Mouse (Mus musculus) CH12.LX (cell line): ENCODE data around the gene Zfp273. TPM values are rescaled to one million over a fixed set of nuclear protein-coding genes. Genes with fewer than 3 reads are reported as not detected.

Experiments
- DNase-seq: peaks from one replicate; pipeline ENCODE4 v3.0.0-alpha.2; 2013; ENCODE audit errors: extremely low read depth
- H3K27ac ChIP-seq: 2 replicates; pipeline ENCODE4 v1.5.1; 2012; ENCODE audit warnings: low read depth, mild to moderate bottlenecking, control low read depth, moderate library complexity; ENCODE audit not compliant: insufficient read depth
- H3K27me3 ChIP-seq: replicated peaks from 2 replicates; pipeline ENCODE3; 2012; ENCODE audit warnings: inconsistent platforms
- H3K36me3 ChIP-seq, 2 experiments: replicated peaks in 1 of 2; 2 replicates each; pipeline versions ENCODE3 to v1.6.1; 2012; ENCODE audit warnings: inconsistent platforms in 1 of 2, low read length in 1 of 2, mild to moderate bottlenecking in 1 of 2, mixed read lengths in 1 of 2, moderate library complexity in 1 of 2; ENCODE audit not compliant: control insufficient read depth in 1 of 2, insufficient read depth in 1 of 2
- H3K4me1 ChIP-seq, 2 experiments: 2 replicates each; pipeline ENCODE4 v1.6.1; 2012; ENCODE audit warnings: inconsistent platforms in 1 of 2, moderate library complexity in 1 of 2; ENCODE audit not compliant: insufficient read depth in 2 of 2, control insufficient read depth in 1 of 2
- H3K4me2 ChIP-seq: 2 replicates; pipeline ENCODE4 v1.6.1; 2012; ENCODE audit warnings: low read depth, mild to moderate bottlenecking, control low read depth; ENCODE audit not compliant: poor library complexity, insufficient read depth, severe bottlenecking
- H3K4me3 ChIP-seq, 3 experiments: fragments of 150-350 bp in 1 of 3; sonication (generic) in 1 of 3; replicated peaks in 1 of 3; 2 replicates each; pipeline versions ENCODE3 to v1.5.1; 2011 to 2012; ENCODE audit warnings: low read depth in 2 of 3, low read length in 2 of 3, mild to moderate bottlenecking in 2 of 3, moderate library complexity in 2 of 3, control low read depth in 1 of 3, improper control_type of control experiment in 1 of 3, inconsistent platforms in 1 of 3, mixed read lengths in 1 of 3; ENCODE audit not compliant: poor library complexity in 1 of 3
- H3K79me2 ChIP-seq: replicated peaks from 2 replicates; pipeline ENCODE4 v1.6.1; 2012; ENCODE audit warnings: mild to moderate bottlenecking, moderate library complexity; ENCODE audit not compliant: control insufficient read depth, poor library complexity, insufficient read depth, severe bottlenecking; ENCODE audit errors: extremely low read depth
- H3K9ac ChIP-seq: 2 replicates; pipeline ENCODE4 v1.6.1; 2012; ENCODE audit warnings: low read depth, mild to moderate bottlenecking, control low read depth, moderate library complexity; ENCODE audit not compliant: insufficient read depth
- H3K9me3 ChIP-seq: replicated peaks from 2 replicates; pipeline ENCODE3; 2012; ENCODE audit warnings: low read length, inconsistent platforms, mixed read lengths
- BHLHE40 ChIP-seq: IDR thresholded peaks from 2 replicates; pipeline ENCODE4 v1.6.1; 2011; ENCODE audit warnings: mild to moderate bottlenecking, low read depth, low read length, improper control_type of control experiment
- ETS1 ChIP-seq: conservative IDR thresholded peaks from 2 replicates; pipeline ENCODE4 v1.6.1; 2012; ENCODE audit warnings: low read depth, mild to moderate bottlenecking, inconsistent platforms, low read length, improper control_type of control experiment, moderate library complexity
- IRF4 ChIP-seq: IDR thresholded peaks from 2 replicates; pipeline ENCODE4 v1.6.1; 2014; ENCODE audit warnings: low read depth, mild to moderate bottlenecking, inconsistent platforms, low read length, improper control_type of control experiment
- KAT2A ChIP-seq: IDR thresholded peaks from 2 replicates; pipeline ENCODE4 v1.6.1; 2012; ENCODE audit warnings: low read length, improper control_type of control experiment, inconsistent platforms; ENCODE audit not compliant: insufficient replicate concordance
- MAX ChIP-seq: IDR thresholded peaks from 2 replicates; pipeline ENCODE4 v1.6.1; 2011; ENCODE audit warnings: low read length, improper control_type of control experiment
- MYC ChIP-seq: IDR thresholded peaks from 2 replicates; pipeline ENCODE4 v1.6.1; 2011; ENCODE audit warnings: low read depth, mild to moderate bottlenecking, improper control_type of control experiment, low read length
- NRF1 ChIP-seq: IDR thresholded peaks from 2 replicates; pipeline ENCODE4 v1.6.1; 2014; ENCODE audit warnings: low read depth, mild to moderate bottlenecking, inconsistent platforms, low read length, improper control_type of control experiment, moderate library complexity
- POLR2AphosphoS2 ChIP-seq: IDR thresholded peaks from 2 replicates; pipeline ENCODE4 v1.6.1; 2011; ENCODE audit warnings: low read depth, low read length, improper control_type of control experiment
- RAD21 ChIP-seq: IDR thresholded peaks from 2 replicates; pipeline ENCODE4 v1.6.1; 2011; ENCODE audit warnings: low read depth, mild to moderate bottlenecking, low read length, improper control_type of control experiment, moderate library complexity
- SIN3A ChIP-seq: IDR thresholded peaks from 2 replicates; pipeline ENCODE4 v1.6.1; 2012; ENCODE audit warnings: low read length, improper control_type of control experiment, inconsistent platforms
- TBP ChIP-seq: conservative IDR thresholded peaks from 2 replicates; pipeline ENCODE4 v1.6.1; 2011; ENCODE audit warnings: low read depth, low read length, improper control_type of control experiment
- UBTF ChIP-seq: IDR thresholded peaks from 2 replicates; pipeline ENCODE4 v1.6.1; 2012; ENCODE audit warnings: low read depth, mild to moderate bottlenecking, inconsistent platforms, low read length, improper control_type of control experiment, moderate library complexity
- USF1 ChIP-seq: IDR thresholded peaks from 2 replicates; pipeline ENCODE4 v1.6.1; 2014; ENCODE audit warnings: low read depth, mild to moderate bottlenecking, inconsistent platforms, low read length, improper control_type of control experiment
- USF2 ChIP-seq: conservative IDR thresholded peaks from 2 replicates; pipeline ENCODE4 v1.6.1; 2011; ENCODE audit warnings: low read depth, low read length, improper control_type of control experiment
- ZC3H11A ChIP-seq: IDR thresholded peaks from 2 replicates; pipeline ENCODE4 v1.6.1; 2012; ENCODE audit warnings: low read depth, mild to moderate bottlenecking, inconsistent platforms, low read length, improper control_type of control experiment
- ZMIZ1 ChIP-seq: IDR thresholded peaks from 2 replicates; pipeline ENCODE4 v1.6.1; 2012; ENCODE audit warnings: low read depth, mild to moderate bottlenecking, inconsistent platforms, low read length, improper control_type of control experiment
- ZNF384 ChIP-seq: IDR thresholded peaks from 2 replicates; pipeline ENCODE4 v1.6.1; 2012; ENCODE audit warnings: low read depth, low read length, improper control_type of control experiment, inconsistent platforms
- dilution Hi-C: fragments of 300-500 bp; cut with MboI; formaldehyde crosslinking; loops from 2 replicates; pipeline ENCODE4 v1.14.3; 2020; ENCODE audit warnings: low sequenced_read_pairs; ENCODE audit not compliant: extremely low pct_unique_long_range_greater_than_20kb, extremely low pct_ligation_motif_present
- in situ Hi-C: fragments of 300-500 bp; cut with MboI; formaldehyde crosslinking; loops from 3 replicates; pipeline ENCODE4 v1.14.3; 2019; ENCODE audit warnings: low sequenced_read_pairs, low pct_ligation_motif_present, low pct_unique_long_range_greater_than_20kb, mixed read lengths
- polyA plus RNA-seq: library from polyadenylated mRNA; unstranded; fragments of >175 nt; gene quantifications from 2 replicates; pipeline ENCODE4 v1.2.1, GENCODE M21; 2012; ENCODE audit warnings: low read depth; ENCODE audit not compliant: insufficient read length
- total RNA-seq, 2 experiments: library from RNA; depleted of rRNA; stranded (reverse); fragments of 300-350 nt in 1 of 2; fragments of >200 nt in 1 of 2; gene quantifications; 2 replicates each; pipeline ENCODE4 v1.2.3; 2012 to 2014

Gene Zfp273
- total and polyA plus RNA-seq, 3 experiments = 1.9 to 4.5 (median 2.0) TPM

GRCm38 (mm10) chr13:67844119-67844852, 30.7 kb downstream of the Zfp273 start (continued):
- TF ChIP-seq NRF1 (no peak), USF1 (no peak), ZMIZ1 (no peak), UBTF (no peak), MYC (no peak), ZNF384 (no peak), ZC3H11A (no peak; the same call in 1 of the 2 replicates), ETS1 (no peak), RAD21 (peak; percentile 73), TBP (peak; percentile 57; the same call in 1 of the 2 replicates), BHLHE40 (no peak), IRF4 (peak; percentile 66)

DNA sequence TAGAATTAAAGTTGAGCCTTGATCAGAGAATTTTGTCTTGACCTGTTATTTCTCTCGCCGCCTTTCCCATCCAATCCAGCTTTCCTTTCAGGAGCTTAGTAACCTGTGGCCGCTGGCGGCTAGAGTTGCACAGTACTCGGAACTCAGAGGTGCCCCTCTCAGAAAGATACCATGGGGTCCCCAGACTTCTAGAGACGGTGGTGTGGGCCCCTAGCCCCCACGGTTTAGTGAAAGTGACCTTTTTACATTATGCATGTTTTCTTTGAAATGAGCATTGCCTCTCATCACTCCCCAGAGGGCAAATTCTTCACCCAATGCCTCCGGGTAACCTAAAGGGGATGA, 31.3 kb downstream of the Zfp273 start:
- no peak overlapping the region for H3K4me3 ChIP-seq
- H3K4me1 ChIP-seq = peaks cover 4 to 10% of the 10 kb centered on the region in 2 experiments; a peak in 2 of 4 replicates
- no peaks in the 10 kb centered on the region for H3K36me3 ChIP-seq
- no peak overlapping the region for H3K27ac ChIP-seq
- H3K4me2 ChIP-seq = peak overlapping the region; percentile 48
- H3K9me3 ChIP-seq = no peaks in the 10 kb centered on the region
- H3K27me3 ChIP-seq = peaks cover 9% of the 10 kb centered on the region
- no peak for TF ChIP-seq ETS1
- no peak for TF ChIP-seq MAX
- TF ChIP-seq KAT2A = no peak
- no peak for TF ChIP-seq USF2
- no peak for TF ChIP-seq MYC
- DNase-seq = no peak
- dilution Hi-C loops (no loop called here), in situ Hi-C loops (no loop called here)
- no peak overlapping the region for H3K9ac ChIP-seq
- H3K79me2 ChIP-seq = no peaks in the 10 kb centered on the region

- H3K27me3 ChIP-seq = peaks cover 7% of the 10 kb centered on the region
- TF ChIP-seq POLR2AphosphoS2 (no peak), USF2 (no peak), SIN3A (no peak)
- TF ChIP-seq, all 38 proteins: peak for 0
Observed at GRCm38 (mm10) chr13:67850361-67850760, 36.8 kb downstream of the Zfp273 start.

More at GRCm38 (mm10) chr13:67850361-67850760, 36.8 kb downstream of the Zfp273 start:
- H3K4me1 ChIP-seq = no peaks in the 10 kb centered on the region
- in situ Hi-C loops = no loop called here
- H3K36me3 ChIP-seq = no peaks in the 10 kb centered on the region
- dilution Hi-C loops = no loop called here
- H3K4me2 ChIP-seq = no peak overlapping the region
- H3K9me3 ChIP-seq = no peaks in the 10 kb centered on the region
- no peak overlapping the region for H3K27ac ChIP-seq
- no peak for DNase-seq
- H3K79me2 ChIP-seq = no peaks in the 10 kb centered on the region
- no peak overlapping the region for H3K9ac ChIP-seq
- no peak overlapping the region for H3K4me3 ChIP-seq
